Mouse (Mus musculus) C2C12 (cell line): Measurements from ENCODE around the gene Gm45234.

ENCODE experiments used
- CEBPB ChIP-seq: IDR thresholded peaks from one replicate; pipeline ENCODE4 v1.6.1; 2011; ENCODE audit warnings: low read depth, mild to moderate bottlenecking, control low read depth, moderate library complexity
- CTCF ChIP-seq: IDR thresholded peaks from one replicate; pipeline ENCODE4 v1.5.1; 2011; ENCODE audit not compliant: control insufficient read depth, insufficient read depth, insufficient read length
- FOSL1 ChIP-seq: IDR thresholded peaks from one replicate; pipeline ENCODE4 v1.8.0; 2011; ENCODE audit warnings: mild to moderate bottlenecking, low read length; ENCODE audit not compliant: poor library complexity, insufficient read depth, severe bottlenecking
- MAX ChIP-seq: IDR thresholded peaks from one replicate; pipeline ENCODE4 v1.6.1; 2011; ENCODE audit warnings: mild to moderate bottlenecking, control low read depth

DNA sequence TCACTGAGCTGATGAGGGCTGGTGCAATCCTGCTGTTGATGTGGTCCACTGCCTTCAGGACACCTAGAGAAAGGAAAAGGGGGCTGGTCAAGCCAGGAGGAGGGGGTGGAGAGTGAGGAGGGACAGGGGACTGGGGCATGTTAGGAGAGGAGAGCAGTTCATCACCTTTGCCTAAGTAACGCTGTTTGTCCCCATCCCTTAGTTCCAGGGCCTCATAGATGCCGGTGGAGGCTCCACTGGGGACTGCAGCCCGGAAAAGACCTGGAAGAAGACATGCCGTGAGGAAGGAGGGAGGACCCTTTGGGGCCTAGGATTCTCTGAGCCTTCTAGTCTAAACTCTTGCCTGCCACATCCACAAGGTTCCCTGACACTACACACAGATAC is 11.7 kb upstream of the Gm45234 start:
- no peak for TF ChIP-seq CTCF
- no peak for TF ChIP-seq FOSL1
- TF ChIP-seq CEBPB = no peak
- no peak for TF ChIP-seq MAX
